Mouse (Mus musculus) testis, adult 2 months (tissue): ENCODE measurements around the gene Rragc.

Experiments used
- CTCF ChIP-seq: fragments of 200-500 bp; IDR thresholded peaks from 2 replicates; pipeline ENCODE4 v1.5.1; 2012; ENCODE audit warnings: low read depth, mild to moderate bottlenecking, inconsistent platforms, low read length, moderate library complexity; ENCODE audit not compliant: control insufficient read depth, insufficient read depth, insufficient replicate concordance
- POLR2A ChIP-seq: fragments of 200-500 bp; IDR thresholded peaks from 2 replicates; pipeline ENCODE4 v1.6.1; 2012; ENCODE audit warnings: low read depth, mild to moderate bottlenecking, inconsistent platforms, low read length, moderate library complexity; ENCODE audit not compliant: control insufficient read depth

DNA sequence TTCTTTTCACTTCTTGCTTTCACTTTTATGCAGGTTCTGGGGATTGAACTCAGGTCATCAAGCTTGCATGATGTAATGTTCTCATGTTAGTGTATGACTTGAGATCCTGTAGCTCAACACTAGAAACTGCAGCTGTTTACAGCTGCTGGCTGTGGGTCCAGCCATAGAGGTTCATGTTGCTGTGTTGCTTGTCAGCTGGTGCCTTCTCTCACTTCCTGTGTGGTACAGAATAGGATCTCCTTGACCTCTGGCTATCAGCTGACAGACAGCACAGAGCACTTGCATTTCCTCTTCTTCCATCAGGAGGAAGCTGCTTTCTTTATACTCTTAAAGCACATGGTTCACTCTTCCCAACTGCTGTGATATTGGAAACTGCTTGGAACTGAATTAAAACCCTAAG, 10.7 kb downstream of the Rragc start:
- TF ChIP-seq CTCF: no peak
- no peak for TF ChIP-seq POLR2A
